Mouse (Mus musculus): ENCODE measurements at regions not wholly inside any gene's neighbourhood (a gene's known extent, or its start where the extent isn't known, plus 50 kb on each side); places are given as distances from the start of the nearest gene placed in this dataset.

DNA sequence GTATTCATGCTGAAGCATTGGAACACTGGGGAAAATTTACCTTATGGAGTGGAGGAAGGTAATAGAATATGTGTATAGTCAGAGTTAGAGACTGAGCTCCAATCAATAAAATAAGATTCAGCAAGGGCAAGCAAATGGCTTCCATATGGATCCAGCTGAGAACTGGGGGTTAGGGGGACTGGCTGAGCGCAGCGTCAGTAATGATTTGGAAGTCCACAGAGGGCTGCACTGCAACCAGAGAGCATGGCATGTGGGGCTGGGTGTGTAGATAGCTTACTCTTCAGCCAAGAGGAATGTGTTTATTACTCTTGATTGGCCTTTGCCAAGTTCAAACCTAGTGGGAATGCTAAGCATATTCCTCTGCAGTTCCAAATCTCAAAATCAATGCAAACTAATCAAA lies 55.8 kb upstream of the Ccn6 start:
- no peak for DNase-seq (ENCODE audit: extremely low spot score, low spot score)

DNA sequence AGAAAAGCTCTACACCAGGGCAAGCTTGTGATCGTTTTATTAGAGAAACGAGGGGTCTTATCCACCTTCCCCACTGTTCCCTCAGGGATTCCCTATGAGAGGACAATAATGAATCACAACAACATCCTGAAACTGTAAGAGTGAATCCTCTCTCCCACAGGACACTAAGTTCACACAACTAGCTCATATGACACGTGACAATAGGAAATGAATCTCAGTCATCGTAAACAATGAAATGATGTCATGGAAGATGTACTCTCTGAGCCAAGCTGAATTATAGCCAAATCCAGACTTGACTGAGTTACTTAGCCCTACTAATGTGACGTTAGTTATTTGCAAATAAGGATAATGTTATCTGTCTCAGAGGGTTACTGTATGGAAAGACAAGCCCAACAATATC lies 54.6 kb upstream of the Ccn6 start:
- no peak for DNase-seq (ENCODE audit: extremely low spot score, low spot score)

DNA sequence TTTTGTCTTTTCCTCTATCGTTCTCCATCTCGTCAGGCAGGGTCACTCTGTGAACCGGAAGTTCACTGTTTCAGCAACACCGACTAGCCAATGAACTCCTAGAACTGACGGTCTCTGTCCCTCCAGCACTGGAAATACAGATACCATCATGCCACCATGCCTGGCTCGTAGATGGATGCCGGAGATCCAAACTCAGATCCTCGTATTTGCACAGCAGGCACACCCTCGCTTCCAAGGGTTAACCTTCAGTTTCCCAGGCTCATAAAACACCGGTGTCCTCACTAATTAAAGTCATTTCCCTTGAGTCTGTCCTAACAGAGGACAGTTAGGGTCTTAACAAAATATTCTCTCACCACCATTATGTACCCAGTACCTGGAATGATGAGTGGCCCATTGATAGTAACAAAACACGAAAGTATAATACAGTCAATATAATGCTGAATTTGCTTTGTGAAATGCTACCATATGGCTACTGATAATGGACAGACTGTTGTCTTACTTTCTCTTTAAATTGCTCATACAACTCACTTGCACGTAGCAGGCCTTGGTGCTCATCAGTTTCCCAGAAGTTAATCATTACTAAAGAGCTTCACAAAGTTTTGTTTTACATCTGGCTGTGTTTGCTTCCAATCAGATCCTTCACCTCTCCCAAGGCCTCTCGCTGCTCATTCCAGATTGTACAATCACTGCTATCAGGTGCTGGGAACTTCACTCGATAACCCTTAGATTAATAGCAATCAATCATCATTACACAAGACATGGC lies 52.7 kb upstream of the Ccn6 start:
- no peak for DNase-seq (ENCODE audit: extremely low spot score, low spot score)

GRCm38 (mm10) chr10:39214563-39214962 lies 51.0 kb upstream of the Ccn6 start:
- DNase-seq (ENCODE audit: extremely low spot score, low spot score) = no peak
